11 mouse cellular contexts compared by ENCODE assay signal in genomic region chr2:122337291-122337690, GRCm38 (mm10). TPM values are rescaled to one million over a fixed set of nuclear protein-coding genes. Genes with fewer than 3 reads are reported as not detected.
DNase-seq lines count a peak whose midpoint lies in the region; ATAC-seq and TF ChIP-seq lines count a peak whose summit lies in the region.
"Had no signal": no experiment of that assay in that cellular context is flagged by ENCODE, and none has a peak within 500 bp of the region (broad histone marks: within the 10 kb centered on the region; RNA-seq: fewer than 3 reads in every experiment).

No protein-coding gene starts in this region.

- no peaks in the 10 kb centered on the region for H3K36me3 ChIP-seq in limb, embryonic 13.5 days
- H3K36me3 ChIP-seq: liver, embryonic 15.5 days had no signal

- H3K27ac ChIP-seq in cerebellum, adult 2 months (ENCODE audit: insufficient read depth, low read length): no peak overlapping the region
- H3K27ac ChIP-seq in limb, embryonic 13.5 days: no peak overlapping the region
- H3K27ac ChIP-seq: gastrocnemius, adult 2 months; liver, embryonic 15.5 days had no signal

- no peak for TF ChIP-seq POLR2A in cerebellum, adult 2 months (IDR thresholded peaks at IDR 0.05; ENCODE audit: borderline replicate concordance, insufficient read depth, low read length)

- no peak for TF ChIP-seq CTCF in cerebellum, adult 2 months (IDR thresholded peaks at IDR 0.05; ENCODE audit: borderline replicate concordance, insufficient read depth, low read depth, low read length)

- no peak for DNase-seq in cerebellum, adult 2 months
- DNase-seq in cerebellum, adult 18-20 months: no peak
- DNase-seq in retina, postnatal 1 day: peak; percentile 36
- DNase-seq in retina, embryonic 14.5 days (ENCODE audit: low spot score): no peak
- no peak for DNase-seq in right cerebral cortex, postnatal 25 days
- no peak for DNase-seq in thymus, postnatal 25 days
- no peak for DNase-seq in layer of hippocampus, adult 9-11 months
- DNase-seq: gastrocnemius, adult 2 months had no signal

- WGBS in cerebellum, adult 2 months: 66% methylated on average over 21 of the region's 21 CpGs
- 54% methylated on average over 21 of the region's 21 CpGs for WGBS in limb, embryonic 13.5 days

- H3K27me3 ChIP-seq in cerebellum, adult 2 months (ENCODE audit: control insufficient read depth, insufficient read depth, low read length): no peaks in the 10 kb centered on the region; the same call in 1 of the 2 replicates
- no peaks in the 10 kb centered on the region for H3K27me3 ChIP-seq in limb, embryonic 13.5 days

- H3K9ac ChIP-seq in limb, embryonic 13.5 days: no peak overlapping the region
- H3K9ac ChIP-seq: liver, embryonic 15.5 days had no signal

- ATAC-seq in limb, embryonic 13.5 days (ENCODE audit: low FRiP score, low read depth): no peak; the same call in 1 of the 2 replicates

- H3K4me2 ChIP-seq in limb, embryonic 13.5 days (replicated peaks): peak overlapping the region; percentile 39
- H3K4me2 ChIP-seq: liver, embryonic 15.5 days had no signal

- H3K4me3 ChIP-seq in cerebellum, adult 2 months (replicated peaks; ENCODE audit: insufficient read depth, low read depth, low read length): peak overlapping the region; percentile 37
- peak overlapping the region; percentile 25 for H3K4me3 ChIP-seq in limb, embryonic 13.5 days
- H3K4me3 ChIP-seq: gastrocnemius, adult 2 months; liver, embryonic 15.5 days had no signal

- H3K9me3 ChIP-seq in limb, embryonic 13.5 days: no peaks in the 10 kb centered on the region
- H3K9me3 ChIP-seq: liver, embryonic 15.5 days had no signal

- H3K4me1 ChIP-seq in cerebellum, adult 2 months (ENCODE audit: control insufficient read depth, insufficient read depth, low read length): no peaks in the 10 kb centered on the region
- H3K4me1 ChIP-seq in limb, embryonic 13.5 days: no peaks in the 10 kb centered on the region
- H3K4me1 ChIP-seq: liver, embryonic 15.5 days had no signal

RNA-seq across cellular contexts. Expression of gene Duox1, which starts 21.8 kb away (rescaled TPM):
- 0.05 TPM in 2 replicates for polyA plus RNA-seq in cerebellum, adult 2 months (2012; rRNA removed)
- polyA plus RNA-seq in limb, embryonic 13.5 days (2015; fragmentation: Nextera tagmentation; extraction: Ambion mirVana): 0.74 and 0.87 TPM in 2 replicates
- polyA plus RNA-seq: cortical plate, adult 2 months; liver, embryonic 15.5 days had no signal

RNA-seq across cellular contexts. Expression of gene Duoxa1, which starts 23.8 kb away (rescaled TPM):
- polyA plus RNA-seq in cerebellum, adult 2 months (2012; rRNA removed): 0.19 TPM in 1 of 2 replicates, not detected in the other
- 1.7 and 3.5 TPM in 2 replicates for polyA plus RNA-seq in limb, embryonic 13.5 days (2015; fragmentation: Nextera tagmentation; extraction: Ambion mirVana)
- polyA plus RNA-seq: liver, embryonic 15.5 days had no signal

RNA-seq across cellular contexts. Expression of gene Shf, which starts 31.7 kb away (rescaled TPM):
- polyA plus RNA-seq in cerebellum, adult 2 months (2012; rRNA removed): 344 and 410 TPM in 2 replicates
- polyA plus RNA-seq in limb, embryonic 13.5 days (2015; fragmentation: Nextera tagmentation; extraction: Ambion mirVana): 4.2 and 6.0 TPM in 2 replicates

RNA-seq across cellular contexts. Expression of gene Duoxa2, which starts 38.6 kb away (rescaled TPM):
- not detected in 2 replicates for polyA plus RNA-seq in cerebellum, adult 2 months (2012; rRNA removed)
- polyA plus RNA-seq in limb, embryonic 13.5 days (2015; fragmentation: Nextera tagmentation; extraction: Ambion mirVana): 0.20 and 0.26 TPM in 2 replicates
- polyA plus RNA-seq: cortical plate, adult 2 months; liver, embryonic 15.5 days had no signal

RNA-seq across cellular contexts. Expression of gene Duox2, which starts 39.0 kb away (rescaled TPM):
- 0.03 and 0.11 TPM in 2 replicates for polyA plus RNA-seq in cerebellum, adult 2 months (2012; rRNA removed)
- polyA plus RNA-seq in limb, embryonic 13.5 days (2015; fragmentation: Nextera tagmentation; extraction: Ambion mirVana): 0.03 and 0.08 TPM in 2 replicates
- polyA plus RNA-seq: liver, embryonic 15.5 days had no signal

Comparison
In these comparisons a context has a peak if more than half of its experiments do, and no peak if none do; other contexts are left out.
1. RNA of gene Shf, which starts 31.7 kb away (polyA plus RNA-seq): 344 to 410 TPM in cerebellum, adult 2 months; 4.2 to 6.0 TPM in limb, embryonic 13.5 days; every median in the first group is over 10 times any median in the second.